Mouse (Mus musculus) heart, adult 2 months (tissue): Measurements from ENCODE around the gene Hyal3.

Source experiments
- CTCF ChIP-seq: fragments of 200-600 bp; IDR thresholded peaks from 2 replicates; pipeline ENCODE4 v1.8.1; 2022; ENCODE audit warnings: antibody characterized with exemption, mild to moderate bottlenecking, moderate library complexity
- EP300 ChIP-seq: fragments of 200-500 bp; IDR thresholded peaks from 2 replicates; pipeline ENCODE4 v1.6.1; 2011; ENCODE audit warnings: low read depth, low read length, control low read depth; ENCODE audit not compliant: insufficient read depth

DNA sequence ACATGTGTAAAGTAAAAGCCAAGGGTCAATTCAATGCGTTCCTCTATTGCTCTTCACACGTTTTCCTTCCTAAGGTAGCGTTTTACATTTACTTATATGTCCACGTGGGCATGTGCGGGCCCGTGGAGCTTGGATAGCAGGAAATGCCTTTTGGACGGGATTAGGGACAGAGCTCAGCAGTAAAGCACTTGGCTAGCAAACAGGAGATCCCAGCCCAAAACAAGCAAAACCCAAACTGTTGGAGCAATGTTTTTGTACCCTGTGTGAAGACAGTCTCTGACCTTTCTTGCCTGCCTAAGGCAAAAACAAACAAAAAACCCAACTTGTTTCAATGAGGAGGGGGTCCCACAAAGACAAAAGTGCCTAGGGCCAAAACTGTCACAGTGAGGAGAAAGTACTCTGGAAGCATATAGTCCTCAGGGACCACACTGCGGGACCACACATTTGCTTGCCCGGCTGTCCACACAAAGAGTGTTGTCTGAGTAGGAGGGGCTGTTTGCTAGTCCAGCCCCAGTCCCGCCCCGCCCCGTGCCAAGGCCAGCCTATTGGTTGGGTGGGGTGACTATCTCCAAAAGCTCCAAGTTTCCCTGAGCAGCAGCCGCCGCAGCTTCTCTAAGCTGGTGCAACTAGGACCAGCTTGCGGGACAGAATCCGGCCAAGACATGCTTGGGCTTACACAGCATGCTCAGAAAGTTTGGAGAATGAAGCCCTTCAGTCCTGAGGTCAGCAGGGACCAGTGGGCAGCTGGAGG, 4.1 kb upstream of the Hyal3 start, which contains the start of gene Hyal1:
- TF ChIP-seq CTCF (no peak), EP300 (0 out of 2 replicates have a peak, but pooled peaks have one; percentile 7)
